Mouse (Mus musculus) layer of hippocampus, postnatal 10 days (tissue): ENCODE results near the gene Il20rb. TPM values are rescaled to one million over a fixed set of nuclear protein-coding genes. Genes with fewer than 3 reads are reported as not detected.

Source experiments
- DNase-seq, 2 experiments: peaks; one replicate each; pipeline ENCODE4 v3.0.0; 2021; ENCODE audit warnings: low spot score in 2 of 2
- total RNA-seq, 2 experiments: library from RNA; stranded (reverse); gene quantifications; 2 replicates each; pipeline ENCODE4 v1.2.3; 2021

The Il20rb gene
- total RNA-seq, 2 experiments from 2014 or later = 1.1 to 1.6 TPM

- DNase-seq = peak in 1 of 2 experiments; percentile 48
These were observed 15.5 kb downstream of the Il20rb start for GRCm38 (mm10) chr9:100470936-100471604.

- no peak for DNase-seq
These were observed 16.4 kb downstream of the Il20rb start for GRCm38 (mm10) chr9:100470228-100470627.

- DNase-seq = no peak
These were observed 16.9 kb downstream of the Il20rb start for GRCm38 (mm10) chr9:100469681-100470080.

GRCm38 (mm10) chr9:100468151-100468550, 18.4 kb downstream of the Il20rb start:
- no peak for DNase-seq

GRCm38 (mm10) chr9:100467653-100468052, 18.9 kb downstream of the Il20rb start:
- DNase-seq = peak in 1 of 2 experiments; percentile 44

- no peak for DNase-seq
These were observed 19.8 kb downstream of the Il20rb start for GRCm38 (mm10) chr9:100466743-100467142.

GRCm38 (mm10) chr9:100465988-100466387, 20.6 kb downstream of the Il20rb start:
- no peak for DNase-seq

GRCm38 (mm10) chr9:100465380-100465779, 21.2 kb downstream of the Il20rb start:
- DNase-seq = no peak

GRCm38 (mm10) chr9:100463771-100464170, 22.8 kb downstream of the Il20rb start:
- DNase-seq = no peak

- no peak for DNase-seq
These were observed 24.5 kb downstream of the Il20rb start for GRCm38 (mm10) chr9:100462098-100462497.

GRCm38 (mm10) chr9:100461671-100462070, 24.9 kb downstream of the Il20rb start:
- DNase-seq = peak; percentile 65 to 76

GRCm38 (mm10) chr9:100460203-100460602, 26.4 kb downstream of the Il20rb start:
- DNase-seq = no peak

GRCm38 (mm10) chr9:100457971-100458681, 28.5 kb downstream of the Il20rb start:
- DNase-seq = no peak

- no peak for DNase-seq
These were observed 32.0 kb downstream of the Il20rb start for GRCm38 (mm10) chr9:100454664-100454993.

- DNase-seq = peak; percentile 83 to 86
These were observed 32.5 kb downstream of the Il20rb start for GRCm38 (mm10) chr9:100453944-100454663.

- DNase-seq = no peak
These were observed 34.2 kb downstream of the Il20rb start for GRCm38 (mm10) chr9:100452432-100452831.

- peak; percentile 90 to 91 for DNase-seq
These were observed 40.4 kb downstream of the Il20rb start for GRCm38 (mm10) chr9:100446059-100446686.

GRCm38 (mm10) chr9:100440111-100440790, 46.3 kb downstream of the Il20rb start:
- peak; percentile 72 to 75 for DNase-seq

GRCm38 (mm10) chr9:100439481-100439880, 47.1 kb downstream of the Il20rb start:
- DNase-seq = no peak

GRCm38 (mm10) chr9:100438994-100439393, 47.6 kb downstream of the Il20rb start:
- DNase-seq = no peak
